In genomic region chr7:98158481-98158880, GRCm38 (mm10) we compare ENCODE assay signal across 11 mouse cellular contexts. TPM values are rescaled to one million over a fixed set of nuclear protein-coding genes. Genes with fewer than 3 reads are reported as not detected.
DNase-seq lines count a peak whose midpoint lies in the region; ATAC-seq lines count a peak whose summit lies in the region.
"Had no signal": no experiment of that assay in that cellular context is flagged by ENCODE, and none has a peak within 500 bp of the region (broad histone marks: within the 10 kb centered on the region; RNA-seq: fewer than 3 reads in every experiment).

No protein-coding gene starts in this region.

- H3K9ac ChIP-seq in intestine, embryonic 15.5 days = 0 out of 2 replicates have a peak overlapping the region, but pooled peaks have one; percentile 3
- H3K9ac ChIP-seq: midbrain, embryonic 12.5 days had no signal

- H3K9me3 ChIP-seq in embryonic facial prominence, embryonic 10.5 days = no peaks in the 10 kb centered on the region
- no peaks in the 10 kb centered on the region for H3K9me3 ChIP-seq in intestine, embryonic 15.5 days
- H3K9me3 ChIP-seq: midbrain, embryonic 12.5 days had no signal

- no peak overlapping the region for H3K4me3 ChIP-seq in embryonic facial prominence, embryonic 10.5 days
- no peak overlapping the region for H3K4me3 ChIP-seq in intestine, embryonic 15.5 days (replicated peaks)
- H3K4me3 ChIP-seq: heart, adult 2 months; midbrain, embryonic 12.5 days had no signal

- DNase-seq in embryonic facial prominence, embryonic 10.5 days (ENCODE audit: low spot score) = peak; percentile 50
- peak; percentile 65 for DNase-seq in liver
- peak; percentile 71 to 82 for DNase-seq in lung, postnatal 4 days
- DNase-seq in cerebellum, adult 9-11 months = no peak
- DNase-seq in adrenal gland, adult 18-20 months (ENCODE audit: low spot score in 2 of 2) = no peak
- no peak for DNase-seq in spleen, postnatal 4 days (ENCODE audit: low spot score in 2 of 2)
- DNase-seq in testis, postnatal 10 days (ENCODE audit: low spot score) = no peak
- DNase-seq: heart, adult 2 months; layer of hippocampus, adult 9-11 months had no signal

- peaks cover 68% of the 10 kb centered on the region for H3K4me1 ChIP-seq in embryonic facial prominence, embryonic 10.5 days
- peaks cover 52% of the 10 kb centered on the region for H3K4me1 ChIP-seq in intestine, embryonic 15.5 days (replicated peaks)

- ATAC-seq in intestine, embryonic 15.5 days = peak; percentile 74

- H3K27me3 ChIP-seq in embryonic facial prominence, embryonic 10.5 days (replicated peaks; ENCODE audit: low read depth, poor library complexity, severe bottlenecking) = no peaks in the 10 kb centered on the region; the same call in 1 of the 2 replicates
- H3K27me3 ChIP-seq in intestine, embryonic 15.5 days (replicated peaks) = no peaks in the 10 kb centered on the region
- H3K27me3 ChIP-seq: midbrain, embryonic 12.5 days had no signal

- H3K27ac ChIP-seq in embryonic facial prominence, embryonic 10.5 days (replicated peaks) = no peak overlapping the region
- H3K27ac ChIP-seq in intestine, embryonic 15.5 days = 0 out of 2 replicates have a peak overlapping the region, but pooled peaks have one; percentile 10
- H3K27ac ChIP-seq: heart, adult 2 months; midbrain, embryonic 12.5 days had no signal

- H3K36me3 ChIP-seq in embryonic facial prominence, embryonic 10.5 days (replicated peaks) = no peaks in the 10 kb centered on the region
- no peaks in the 10 kb centered on the region for H3K36me3 ChIP-seq in intestine, embryonic 15.5 days
- H3K36me3 ChIP-seq: midbrain, embryonic 12.5 days had no signal

- H3K4me2 ChIP-seq in intestine, embryonic 15.5 days (replicated peaks) = 0 out of 2 replicates have a peak overlapping the region, but pooled peaks have one; percentile 28
- H3K4me2 ChIP-seq: midbrain, embryonic 12.5 days had no signal

- WGBS in embryonic facial prominence, embryonic 10.5 days = 48% methylated on average over 8 of the region's 8 CpGs
- 22% methylated on average over 8 of the region's 8 CpGs for WGBS in intestine, embryonic 15.5 days

RNA-seq across cellular contexts. Expression of gene Omp, which starts 13.2 kb away (rescaled TPM):
- 0.18 TPM in 1 of 2 replicates, not detected in the other for polyA plus RNA-seq in embryonic facial prominence, embryonic 10.5 days (2016; fragmentation: Nextera tagmentation; extraction: Ambion mirVana)
- polyA plus RNA-seq in intestine, embryonic 15.5 days (2015; fragmentation: Nextera tagmentation; extraction: Ambion mirVana) = 0.23 and 0.49 TPM in 2 replicates
- 1 to 10 TPM in 1 of 2 experiments, not detected in 1; 4.4 TPM for total RNA-seq in adrenal gland, adult 18-20 months (2021)
- polyA plus RNA-seq: midbrain, embryonic 12.5 days had no signal

RNA-seq across cellular contexts. Expression of gene Capn5, which starts 19.6 kb away (rescaled TPM):
- 4.7 and 5.1 TPM in 2 replicates for polyA plus RNA-seq in embryonic facial prominence, embryonic 10.5 days (2016; fragmentation: Nextera tagmentation; extraction: Ambion mirVana)
- polyA plus RNA-seq in intestine, embryonic 15.5 days (2015; fragmentation: Nextera tagmentation; extraction: Ambion mirVana) = 10.2 TPM in 2 replicates
- total RNA-seq in adrenal gland, adult 18-20 months (2021) = 1 to 10 TPM; 4.2 to 4.6 TPM

RNA-seq across cellular contexts. Expression of gene Myo7a, which starts 39.2 kb away (rescaled TPM):
- 20.4 and 21.8 TPM in 2 replicates for polyA plus RNA-seq in embryonic facial prominence, embryonic 10.5 days (2016; fragmentation: Nextera tagmentation; extraction: Ambion mirVana)
- 21.5 and 25.7 TPM in 2 replicates for polyA plus RNA-seq in intestine, embryonic 15.5 days (2015; fragmentation: Nextera tagmentation; extraction: Ambion mirVana)
- 100 to 1,000 TPM; 117 to 127 TPM for total RNA-seq in adrenal gland, adult 18-20 months (2021)

RNA-seq across cellular contexts. Expression of gene B3gnt6, which starts 40.8 kb away (rescaled TPM):
- not detected in 2 replicates for polyA plus RNA-seq in embryonic facial prominence, embryonic 10.5 days (2016; fragmentation: Nextera tagmentation; extraction: Ambion mirVana)
- 0.05 and 0.06 TPM in 2 replicates for polyA plus RNA-seq in intestine, embryonic 15.5 days (2015; fragmentation: Nextera tagmentation; extraction: Ambion mirVana)
- total RNA-seq in adrenal gland, adult 18-20 months (2021) = 1 to 10 TPM in 1 of 2 experiments, not detected in 1; 2.8 TPM
- total RNA-seq: heart, adult 2 months had no signal
- polyA plus RNA-seq: midbrain, embryonic 12.5 days had no signal

Comparison
In these comparisons a context has a peak if more than half of its experiments do, and no peak if none do; other contexts are left out.
1. DNase-seq: peak in embryonic facial prominence, embryonic 10.5 days (single experiment), liver (single experiment) and lung, postnatal 4 days (2 of 2); none in cerebellum, adult 9-11 months (single experiment), adrenal gland, adult 18-20 months (0 of 2), spleen, postnatal 4 days (0 of 2) and testis, postnatal 10 days (single experiment).